Mouse (Mus musculus): ENCODE data around the gene Fap.

Gene Fap

DNA sequence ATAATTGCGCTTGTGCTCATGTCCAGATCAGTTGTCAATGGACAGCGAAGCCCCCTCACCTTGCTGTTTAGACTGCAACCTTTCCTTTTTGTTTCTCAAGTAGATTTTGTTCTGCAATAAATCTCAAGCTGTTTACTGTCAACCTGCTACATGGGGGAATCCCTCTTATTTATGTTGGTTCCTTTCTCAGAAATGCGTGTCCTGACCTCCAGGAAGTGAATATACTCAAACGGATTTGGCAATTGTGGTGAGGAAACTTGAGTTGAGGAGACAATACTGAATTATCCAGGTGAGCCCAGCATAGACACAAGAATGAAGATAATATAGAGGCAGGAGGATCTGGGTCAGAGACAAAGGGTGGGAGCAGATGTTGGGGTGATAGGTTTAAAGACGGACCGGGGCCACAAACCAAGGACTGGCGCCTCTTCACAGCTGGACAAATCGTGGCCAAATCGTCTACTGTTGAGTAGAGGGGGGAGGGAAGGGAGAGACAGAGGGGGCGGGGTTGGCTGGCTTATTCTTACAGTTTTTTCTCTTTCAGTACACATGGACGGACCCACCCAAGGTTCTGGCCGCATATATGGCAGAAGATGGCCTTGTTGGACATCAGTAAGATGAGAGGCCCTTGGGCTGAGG, 112.9 kb downstream of the Fap start:
- in situ Hi-C loops (cut with MboI, MseI) = loop anchor here (10.0 to 25.0 kb wide), 2 partner anchors 194 to 649 kb away; partner anchors contain the start of gene Tbr1

DNA sequence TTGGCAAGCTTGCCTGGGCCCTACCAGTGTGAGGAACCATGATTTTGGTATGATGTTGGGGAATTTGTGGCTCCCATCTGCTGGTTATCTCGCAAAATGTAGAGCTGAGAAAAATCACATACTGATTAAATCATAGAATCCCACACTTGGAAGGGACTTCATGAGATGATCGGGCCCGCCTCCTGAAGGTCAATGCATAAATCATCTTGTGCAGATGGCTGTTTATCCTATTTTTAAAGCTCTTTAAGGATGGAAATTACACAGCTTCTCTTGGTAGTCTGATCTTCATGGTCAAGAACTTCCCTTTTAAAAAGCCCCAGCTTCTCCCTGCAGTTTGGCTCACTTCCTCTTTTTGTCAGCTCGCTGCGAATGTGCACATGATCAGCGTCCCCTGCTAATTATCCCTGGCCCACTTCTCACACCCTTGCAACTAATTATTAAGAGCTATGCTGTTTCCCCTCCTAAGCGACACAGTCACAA, 113.6 kb downstream of the Fap start:
- in situ Hi-C loops (cut with MboI, MseI) = loop anchor here (10.0 to 25.0 kb wide), 2 partner anchors 195 to 648 kb away; partner anchors contain the start of gene Tbr1

DNA sequence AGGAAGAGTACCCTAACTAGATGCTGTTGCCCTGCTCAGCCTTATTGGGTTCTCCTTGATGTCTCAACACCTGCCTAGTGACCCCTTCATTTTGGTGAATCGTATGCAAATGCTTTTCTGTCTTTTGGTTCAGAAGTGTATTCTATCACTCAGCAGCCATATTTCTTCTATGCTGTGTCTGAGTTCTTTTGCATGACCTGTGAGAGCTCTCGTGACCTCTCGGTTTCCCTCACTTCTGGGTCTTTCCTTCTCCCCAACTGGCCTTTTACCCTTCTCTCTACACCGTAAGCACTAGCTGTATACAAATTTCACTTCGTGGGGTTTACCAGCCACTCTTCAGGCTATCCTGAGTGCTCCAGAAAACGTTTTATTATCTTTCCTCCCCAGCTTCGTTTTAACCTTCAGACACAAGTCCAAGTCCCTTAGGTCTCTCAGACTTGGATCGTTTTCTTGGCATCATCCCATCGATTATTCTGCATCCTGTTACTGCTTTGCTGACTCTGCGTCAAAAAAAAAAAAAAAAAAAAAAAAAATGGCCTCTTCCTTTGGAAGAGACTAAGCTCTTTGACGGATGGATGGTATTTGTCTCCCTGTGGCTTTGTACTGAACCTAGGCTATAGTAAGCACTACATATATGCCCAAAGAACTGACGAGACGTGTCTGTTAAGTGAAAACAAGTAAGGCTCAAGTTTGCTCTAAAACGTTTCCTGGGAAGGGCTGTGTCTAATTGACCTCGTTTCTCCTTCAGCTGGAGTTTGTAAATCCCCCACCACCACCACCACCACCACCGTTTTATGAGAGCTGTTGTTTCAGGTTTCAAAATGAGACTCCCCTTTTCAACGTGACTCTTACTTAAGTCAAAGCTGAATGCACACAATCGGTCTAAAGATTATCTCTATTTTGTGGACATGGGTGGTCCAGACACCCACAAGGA, 114.4 kb downstream of the Fap start:
- in situ Hi-C loops (cut with MboI, MseI) = loop anchor here (10.0 to 25.0 kb wide), 2 partner anchors 195 to 647 kb away; partner anchors contain the start of gene Tbr1

DNA sequence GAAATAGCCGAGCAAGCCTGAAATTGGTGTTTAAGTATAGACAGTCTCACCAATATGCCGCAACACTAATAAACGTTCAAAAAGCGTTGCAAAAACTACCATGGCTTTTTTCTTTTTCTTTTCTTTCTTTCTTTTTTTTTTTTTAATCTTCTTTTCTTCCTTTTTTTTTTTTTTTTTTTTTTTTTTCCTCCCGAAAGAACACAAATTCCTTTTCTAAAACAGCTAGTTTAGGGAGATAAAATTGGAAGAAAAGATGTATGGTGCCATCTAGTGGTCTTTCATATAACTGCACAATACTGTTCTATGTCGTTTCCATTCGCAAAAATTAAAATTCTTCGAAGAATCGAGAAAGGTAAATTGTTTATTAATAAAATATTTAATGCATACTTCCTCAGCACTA, 115.8 kb downstream of the Fap start:
- in situ Hi-C loops (cut with MboI, MseI) = loop anchor here (25.0 kb wide), 1 partner anchor 646 kb away; the partner anchor contains the start of gene Tbr1

DNA sequence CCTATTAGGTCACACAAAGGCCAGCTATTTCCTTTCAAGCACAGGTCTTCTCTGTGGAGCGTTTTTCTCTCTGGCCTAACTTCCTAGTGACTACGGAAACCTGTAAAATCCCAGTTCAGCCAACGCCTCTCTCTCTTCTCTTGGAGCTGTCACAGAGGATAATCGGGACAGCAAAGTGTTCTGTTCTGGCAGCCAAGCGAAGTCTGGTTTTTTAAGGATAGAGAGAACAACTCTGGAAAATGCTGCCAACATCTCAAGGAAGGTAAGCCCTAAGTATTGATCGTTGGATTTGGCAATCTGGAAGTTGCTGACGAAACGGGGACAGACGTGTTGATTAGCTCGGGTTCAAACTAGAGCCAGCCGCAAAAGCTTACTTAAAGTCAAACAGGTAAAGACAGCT, 118.9 kb downstream of the Fap start:
- in situ Hi-C loops (cut with MboI, MseI) = loop anchor here (25.0 kb wide), 1 partner anchor 643 kb away; the partner anchor contains the start of gene Tbr1

DNA sequence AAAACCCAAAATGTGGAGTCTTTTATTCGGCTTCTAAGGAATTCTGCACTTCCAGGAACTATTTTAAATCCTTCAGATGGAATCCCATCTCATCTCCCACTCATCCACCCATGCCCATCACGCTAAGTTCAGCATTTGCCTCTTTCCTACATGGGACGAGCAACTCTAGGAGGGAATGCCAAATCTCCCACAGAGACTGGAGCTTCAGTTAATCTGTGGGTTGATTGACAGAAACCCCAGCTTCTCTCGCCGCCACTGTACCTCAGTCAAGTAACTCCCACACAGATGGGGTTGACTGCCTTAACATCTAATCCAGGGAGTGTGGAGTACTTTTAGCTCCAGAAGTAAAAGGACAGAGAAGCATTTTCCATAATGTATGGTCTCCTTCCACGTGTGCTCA, 119.8 kb downstream of the Fap start:
- in situ Hi-C loops (cut with MboI, MseI) = loop anchor here (25.0 kb wide), 1 partner anchor 642 kb away; the partner anchor contains the start of gene Tbr1
